Mouse (Mus musculus): Measurements from ENCODE around the gene Git2.

Gene Git2

GRCm38 (mm10) chr5:114719003-114719927 lies 56.1 kb downstream of the Git2 start:
- no peak for DNase-seq

GRCm38 (mm10) chr5:114718483-114718882 lies 56.8 kb downstream of the Git2 start:
- no peak for DNase-seq

GRCm38 (mm10) chr5:114717937-114718336 lies 57.4 kb downstream of the Git2 start:
- DNase-seq: no peak

- DNase-seq: no peak
Measured at GRCm38 (mm10) chr5:114717292-114717691, 58.0 kb downstream of the Git2 start.

GRCm38 (mm10) chr5:114714551-114714950 lies 60.8 kb downstream of the Git2 start:
- no peak for DNase-seq

GRCm38 (mm10) chr5:114709357-114709756 lies 66.0 kb downstream of the Git2 start:
- DNase-seq: no peak

GRCm38 (mm10) chr5:114708491-114708890 lies 66.8 kb downstream of the Git2 start:
- no peak for DNase-seq

- peak; percentile 84 to 94 for DNase-seq
Measured at GRCm38 (mm10) chr5:114707265-114708068, 67.8 kb downstream of the Git2 start, which contains the start of gene Tchp. TSS of gene Tchp (plus strand) at chr5:114707760.

- no peak for DNase-seq
Measured at GRCm38 (mm10) chr5:114702403-114703392, 72.6 kb downstream of the Git2 start.

GRCm38 (mm10) chr5:114699015-114699414 lies 76.3 kb downstream of the Git2 start:
- no peak for DNase-seq

- DNase-seq: no peak
Measured at GRCm38 (mm10) chr5:114698044-114698746, 77.1 kb downstream of the Git2 start.

GRCm38 (mm10) chr5:114696939-114697338 lies 78.4 kb downstream of the Git2 start:
- DNase-seq: no peak

GRCm38 (mm10) chr5:114695775-114696174 lies 79.5 kb downstream of the Git2 start:
- DNase-seq: no peak

- peak; percentile 90 to 94 for DNase-seq
Measured at GRCm38 (mm10) chr5:114690633-114691567, 84.4 kb downstream of the Git2 start, which contains the start of gene Gltp. TSS of gene Gltp (minus strand) at chr5:114690984.

- peak in 1 of 2 experiments; percentile 34 for DNase-seq
Measured at GRCm38 (mm10) chr5:114689700-114690366, 85.5 kb downstream of the Git2 start.

GRCm38 (mm10) chr5:114688703-114689102 lies 86.6 kb downstream of the Git2 start:
- DNase-seq: no peak

GRCm38 (mm10) chr5:114687901-114688300 lies 87.4 kb downstream of the Git2 start:
- no peak for DNase-seq

GRCm38 (mm10) chr5:114686726-114687210 lies 88.5 kb downstream of the Git2 start:
- DNase-seq: no peak

- DNase-seq: no peak
Measured at GRCm38 (mm10) chr5:114685986-114686385, 89.3 kb downstream of the Git2 start.

- peak in 1 of 2 experiments; percentile 24 for DNase-seq
Measured at GRCm38 (mm10) chr5:114681717-114682116, 93.6 kb downstream of the Git2 start.

All from spleen, adult 18-20 months (tissue).